Mouse (Mus musculus): ENCODE results near the gene Prmt8.

DNA sequence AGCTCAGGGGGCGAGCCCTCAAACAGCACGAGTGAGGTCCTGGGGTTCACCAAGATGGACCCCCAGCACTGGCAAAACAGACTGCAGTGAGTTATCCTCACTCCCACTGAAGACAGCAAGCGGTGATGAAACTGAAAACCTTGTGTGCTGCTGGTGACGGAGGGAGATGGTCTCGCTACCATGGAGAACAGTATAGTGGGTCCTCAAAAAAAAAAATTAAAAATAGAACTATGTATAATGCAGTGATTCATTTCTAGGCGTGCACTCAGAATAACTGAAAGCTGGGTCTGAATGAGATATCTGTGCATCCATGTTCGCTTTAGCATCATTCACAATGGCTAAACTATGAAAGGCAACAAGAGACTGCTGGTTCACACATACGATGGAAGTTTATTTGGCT lies 20.5 kb downstream of the Prmt8 start:
- TF ChIP-seq POLR2A (IDR thresholded peaks at IDR 0.05; ENCODE audit: low read depth, low read length) (no peak), CTCF (conservative IDR thresholded peaks at IDR 0.05; ENCODE audit: insufficient read depth, insufficient read length, low read depth, low read length) (no peak)
